Mouse (Mus musculus): ENCODE measurements around the gene Pnrc2. TPM values are rescaled to one million over a fixed set of nuclear protein-coding genes. Genes with fewer than 3 reads are reported as not detected.

Pnrc2 gene
- polyA plus RNA-seq, 1 experiment, result not detected

DNA sequence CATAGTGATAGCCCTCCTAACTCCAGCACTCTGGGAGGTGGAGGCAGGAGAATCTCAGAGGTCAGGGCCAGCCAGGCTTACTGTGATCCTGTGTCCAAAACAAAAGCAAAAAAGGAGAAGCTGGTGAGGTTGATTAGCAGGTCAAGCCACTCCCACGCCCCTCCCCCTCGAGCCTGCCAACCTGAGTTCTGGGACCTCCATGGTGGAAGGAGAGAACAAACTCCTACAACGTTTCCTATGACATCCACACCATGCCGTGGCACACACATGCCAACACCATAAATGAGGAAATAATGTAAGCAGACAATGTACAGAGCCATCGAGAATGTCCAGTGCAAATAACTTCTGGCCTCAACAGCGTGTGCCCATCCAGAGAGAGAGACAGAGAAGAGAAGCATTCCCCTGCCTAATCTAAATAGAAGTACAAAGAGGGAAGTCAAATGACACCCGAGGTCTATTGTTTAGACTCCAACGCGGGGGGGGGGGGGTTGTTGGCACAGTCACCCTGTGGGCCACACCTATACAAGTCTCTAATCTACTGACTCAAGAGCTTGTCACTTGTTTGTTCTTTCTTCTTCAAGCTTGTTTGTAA, 2.4 kb upstream of the Pnrc2 start:
- Histone ChIP-seq H3K4me3 (ENCODE audit: insufficient read depth, low read depth, low read length) (peak overlapping the region; percentile 26), H3K27ac (ENCODE audit: insufficient read depth, low read depth, low read length) (peak overlapping the region; percentile 47), H3K4me1 (ENCODE audit: control insufficient read depth, insufficient read depth, low read length) (peaks cover 18% of the 10 kb centered on the region)
- 9% methylated on average over 9 of the region's 9 CpGs for WGBS
- TF ChIP-seq CTCF (IDR thresholded peaks at IDR 0.05; ENCODE audit: insufficient read depth, low read depth, low read length) (no peak), POLR2A (IDR thresholded peaks at IDR 0.05; ENCODE audit: insufficient read depth, low read depth, low read length) (no peak)

DNA sequence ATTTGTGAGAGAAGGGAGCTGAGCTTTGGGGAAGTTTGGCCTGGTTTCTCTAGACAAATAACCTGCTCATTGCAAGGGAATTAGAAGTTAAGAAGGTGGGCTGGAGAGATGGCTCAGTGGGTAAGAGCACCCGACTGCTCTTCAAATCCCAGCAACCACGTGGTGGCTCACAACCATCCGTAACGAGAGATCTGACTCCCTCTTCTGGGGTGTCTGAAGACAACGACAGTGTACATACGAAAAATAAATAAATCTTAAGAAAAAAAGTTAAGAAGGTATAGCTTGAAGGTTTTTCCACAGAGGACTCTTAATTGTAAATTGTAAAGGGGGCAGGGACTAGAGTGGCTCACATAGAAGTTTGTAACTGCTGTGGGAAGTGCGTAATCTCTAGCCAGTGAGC, 1.9 kb upstream of the Pnrc2 start:
- WGBS, result 26% methylated on average over 7 of the region's 7 CpGs
- TF ChIP-seq CTCF (IDR thresholded peaks at IDR 0.05; ENCODE audit: insufficient read depth, low read depth, low read length), result no peak
- TF ChIP-seq POLR2A (IDR thresholded peaks at IDR 0.05; ENCODE audit: insufficient read depth, low read depth, low read length), result no peak
- Histone ChIP-seq H3K4me3 (ENCODE audit: insufficient read depth, low read depth, low read length) (no peak overlapping the region), H3K4me1 (ENCODE audit: control insufficient read depth, insufficient read depth, low read length) (peaks cover 18% of the 10 kb centered on the region), H3K27ac (ENCODE audit: insufficient read depth, low read depth, low read length) (peak overlapping the region; percentile 47; the same call in 1 of the 2 replicates)

DNA sequence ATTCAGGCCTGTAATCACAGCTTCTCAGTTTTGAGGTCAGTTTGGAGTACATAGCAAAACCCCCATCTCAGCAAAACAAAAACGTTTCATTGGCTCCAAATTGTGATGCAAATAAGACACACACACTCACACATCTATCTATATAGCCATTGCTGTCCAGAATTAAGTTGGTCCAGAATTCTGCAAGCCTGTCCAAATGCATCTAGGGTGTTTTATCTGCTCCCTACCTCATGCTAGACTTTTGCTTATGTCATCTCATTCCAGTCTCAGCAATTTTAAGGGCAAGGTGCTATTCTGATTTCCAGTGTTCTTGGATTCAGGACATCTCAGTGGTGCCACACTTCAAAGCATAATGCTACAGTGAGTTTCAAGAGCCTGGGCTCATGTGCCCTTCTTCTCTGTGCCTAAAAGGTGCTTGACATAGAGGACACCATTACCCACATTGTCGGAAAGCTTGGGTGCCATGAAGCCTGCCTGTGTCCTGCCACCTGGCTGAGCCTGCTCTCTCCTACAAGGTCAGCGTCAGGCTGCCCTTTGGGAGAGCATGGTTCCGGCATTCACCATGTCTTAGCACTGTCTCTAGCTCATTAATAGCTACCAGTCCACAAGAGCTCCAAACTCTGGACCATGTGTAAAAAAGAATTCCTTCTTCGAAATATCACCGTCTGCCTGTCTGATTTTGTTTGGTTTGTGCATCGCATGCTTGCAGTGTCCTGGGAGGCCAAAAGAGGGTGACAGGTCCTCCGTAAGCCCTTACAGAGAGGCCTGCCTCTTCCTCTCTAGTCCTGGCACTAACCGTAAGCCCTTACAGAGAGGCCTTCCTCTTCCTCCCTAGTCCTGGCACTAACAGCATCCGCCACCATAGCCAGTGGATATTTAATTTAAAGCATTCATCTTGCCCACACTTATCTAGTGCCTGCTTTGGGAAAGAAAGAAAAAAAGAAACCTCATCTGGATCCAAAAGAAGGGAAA, 1.2 kb upstream of the Pnrc2 start:
- Histone ChIP-seq H3K27ac (ENCODE audit: insufficient read depth, low read depth, low read length) (peak overlapping the region; percentile 80), H3K4me3 (ENCODE audit: insufficient read depth, low read depth, low read length) (no peak overlapping the region), H3K4me1 (ENCODE audit: control insufficient read depth, insufficient read depth, low read length) (peaks cover 18% of the 10 kb centered on the region)
- TF ChIP-seq POLR2A (IDR thresholded peaks at IDR 0.05; ENCODE audit: insufficient read depth, low read depth, low read length) (no peak), CTCF (IDR thresholded peaks at IDR 0.05; ENCODE audit: insufficient read depth, low read depth, low read length) (no peak)
- WGBS, result 80% methylated on average over 10 of the region's 10 CpGs

GRCm38 (mm10) chr4:135872589-135873391, 860 bp downstream of the Pnrc2 start:
- Histone ChIP-seq H3K4me1 (ENCODE audit: control insufficient read depth, insufficient read depth, low read length) (peaks cover 18% of the 10 kb centered on the region), H3K4me3 (ENCODE audit: insufficient read depth, low read depth, low read length) (peak overlapping the region; percentile 96), H3K27ac (ENCODE audit: insufficient read depth, low read depth, low read length) (peak overlapping the region; percentile 99)
- TF ChIP-seq CTCF (IDR thresholded peaks at IDR 0.05; ENCODE audit: insufficient read depth, low read depth, low read length), result no peak
- no peak for TF ChIP-seq POLR2A (IDR thresholded peaks at IDR 0.05; ENCODE audit: insufficient read depth, low read depth, low read length)
- WGBS, result 2% methylated on average over 17 of the region's 17 CpGs

DNA sequence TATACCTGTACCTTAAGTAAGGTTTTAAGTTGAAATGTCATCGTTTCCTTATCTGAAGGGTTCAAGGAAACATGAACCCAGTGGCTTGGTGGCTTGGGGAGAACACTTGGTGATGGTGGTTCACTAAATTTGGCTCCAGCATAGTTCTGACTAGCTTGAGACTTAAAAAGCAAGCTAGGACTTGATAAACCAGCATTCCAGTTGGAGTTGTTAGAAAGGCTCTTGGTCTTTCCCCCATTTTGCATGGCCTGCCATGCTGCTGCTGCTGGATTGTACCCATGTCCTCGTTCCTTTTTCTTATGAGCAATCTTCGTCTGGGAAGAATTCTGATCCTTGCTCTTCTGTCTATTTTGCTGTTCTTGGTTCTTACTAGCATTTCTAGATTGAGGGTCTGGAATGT, 1.6 kb downstream of the Pnrc2 start:
- peaks cover 17% of the 10 kb centered on the region for H3K4me1 ChIP-seq (ENCODE audit: control insufficient read depth, insufficient read depth, low read length)
- H3K27ac ChIP-seq (ENCODE audit: insufficient read depth, low read depth, low read length), result no peak overlapping the region
- TF ChIP-seq CTCF (IDR thresholded peaks at IDR 0.05; ENCODE audit: insufficient read depth, low read depth, low read length) (no peak), POLR2A (IDR thresholded peaks at IDR 0.05; ENCODE audit: insufficient read depth, low read depth, low read length) (no peak)
- WGBS, result 24% methylated on average over 3 of the region's 3 CpGs
- no peak overlapping the region for H3K4me3 ChIP-seq (ENCODE audit: insufficient read depth, low read depth, low read length)

DNA sequence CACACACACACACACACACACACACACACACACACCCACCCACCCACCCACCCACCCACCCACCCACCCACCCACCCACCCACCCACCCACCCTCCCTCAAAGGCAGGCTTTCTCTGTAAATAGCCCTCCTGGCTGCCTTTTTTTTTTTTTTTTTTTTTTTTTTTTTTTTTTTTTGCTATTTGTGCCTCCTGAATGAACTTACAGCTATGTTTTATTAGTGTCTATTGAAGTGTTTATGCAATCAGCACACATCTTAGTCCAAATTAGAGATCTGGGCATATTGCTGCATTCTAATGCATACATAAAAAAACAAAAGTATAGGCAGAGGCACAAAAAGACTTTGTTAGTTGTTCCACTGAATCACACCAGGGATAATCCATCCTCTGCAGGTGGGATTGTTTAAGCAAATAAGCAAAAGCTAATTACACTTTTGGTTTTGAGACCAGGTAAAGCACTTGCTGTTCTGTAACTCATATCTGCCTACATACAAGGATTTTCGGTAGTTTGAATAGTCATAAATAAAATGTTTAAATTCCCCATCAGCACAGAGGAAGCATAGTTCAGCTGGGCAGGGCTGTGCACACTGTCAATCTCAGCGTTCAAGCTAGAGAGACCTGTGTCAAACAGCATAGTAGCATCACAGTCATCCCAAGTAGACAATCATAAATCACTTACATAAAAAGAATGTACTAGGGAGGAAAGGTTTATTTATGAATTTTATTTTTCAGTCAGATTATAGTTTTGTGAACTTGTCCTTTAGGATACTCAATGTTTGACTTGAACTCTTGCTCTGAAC, 3.2 kb downstream of the Pnrc2 start:
- WGBS, result 8% methylated on average over 2 of the region's 2 CpGs
- Histone ChIP-seq H3K4me3 (ENCODE audit: insufficient read depth, low read depth, low read length) (no peak overlapping the region), H3K27ac (ENCODE audit: insufficient read depth, low read depth, low read length) (no peak overlapping the region), H3K4me1 (ENCODE audit: control insufficient read depth, insufficient read depth, low read length) (peaks cover 5% of the 10 kb centered on the region)
- no peak for TF ChIP-seq CTCF (IDR thresholded peaks at IDR 0.05; ENCODE audit: insufficient read depth, low read depth, low read length)
- no peak for TF ChIP-seq POLR2A (IDR thresholded peaks at IDR 0.05; ENCODE audit: insufficient read depth, low read depth, low read length)

DNA sequence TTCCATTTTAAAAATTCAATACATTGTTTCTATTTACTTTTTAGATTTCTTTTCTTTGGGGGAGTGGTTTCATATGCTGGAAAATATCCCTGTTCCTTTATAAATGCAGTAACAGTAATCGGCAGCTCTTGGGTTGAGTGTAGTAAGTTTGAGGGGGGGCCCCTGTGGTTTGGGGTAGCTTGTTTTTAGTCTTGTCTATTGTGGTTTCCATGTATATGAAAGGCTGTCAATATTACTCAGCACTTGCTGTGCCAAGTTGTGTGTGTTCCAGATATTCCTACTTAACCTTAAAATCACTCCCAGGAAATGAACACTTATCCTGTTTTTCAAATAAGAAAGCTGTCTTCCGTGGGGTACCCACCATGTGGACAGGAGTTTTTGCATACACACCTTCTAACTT, 4.7 kb downstream of the Pnrc2 start:
- no peak overlapping the region for H3K27ac ChIP-seq (ENCODE audit: insufficient read depth, low read depth, low read length)
- 34% methylated on average over 2 of the region's 2 CpGs for WGBS
- TF ChIP-seq POLR2A (IDR thresholded peaks at IDR 0.05; ENCODE audit: insufficient read depth, low read depth, low read length) (no peak), CTCF (IDR thresholded peaks at IDR 0.05; ENCODE audit: insufficient read depth, low read depth, low read length) (no peak)
- H3K4me1 ChIP-seq (ENCODE audit: control insufficient read depth, insufficient read depth, low read length), result no peaks in the 10 kb centered on the region
- no peak overlapping the region for H3K4me3 ChIP-seq (ENCODE audit: insufficient read depth, low read depth, low read length)

DNA sequence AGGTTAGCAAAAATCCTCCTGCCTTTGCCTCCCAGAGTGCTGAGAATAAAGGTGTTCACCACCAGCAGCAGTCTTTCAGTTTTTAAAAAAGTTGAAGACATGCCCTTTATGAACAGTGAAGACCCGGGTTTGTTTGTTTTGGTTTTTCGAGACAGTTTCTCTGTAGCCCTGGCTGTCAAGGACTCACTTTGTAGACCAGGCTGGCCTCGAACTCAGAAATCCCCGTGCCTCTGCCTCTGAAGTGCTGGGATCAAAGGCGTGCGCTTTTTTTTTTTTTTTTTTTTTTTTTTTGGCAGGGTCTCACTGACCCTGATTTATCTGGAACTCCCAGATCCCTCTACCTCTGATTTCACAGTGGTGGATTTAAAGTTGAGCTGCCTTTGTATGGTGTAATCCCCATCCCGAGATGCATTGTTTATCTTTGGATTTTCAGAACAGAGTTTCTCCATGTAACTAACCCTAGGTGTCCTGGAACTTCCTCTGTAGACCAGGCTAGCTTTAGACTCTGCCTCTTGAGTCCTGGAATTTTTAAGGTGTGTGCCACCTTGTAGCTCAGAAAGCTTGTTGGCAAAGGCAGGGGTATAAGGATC, 16.0 kb downstream of the Pnrc2 start:
- H3K4me1 ChIP-seq (ENCODE audit: control insufficient read depth, insufficient read depth, low read length), result peaks cover 7% of the 10 kb centered on the region
- no peak overlapping the region for H3K4me3 ChIP-seq (ENCODE audit: insufficient read depth, low read depth, low read length)
- WGBS, result 2% methylated on average over 7 of the region's 7 CpGs
- H3K27ac ChIP-seq (ENCODE audit: insufficient read depth, low read depth, low read length), result no peak overlapping the region
- TF ChIP-seq POLR2A (IDR thresholded peaks at IDR 0.05; ENCODE audit: insufficient read depth, low read depth, low read length), result no peak
- no peak for TF ChIP-seq CTCF (IDR thresholded peaks at IDR 0.05; ENCODE audit: insufficient read depth, low read depth, low read length)

All from olfactory bulb, adult 2 months (tissue).